Mouse (Mus musculus) limb, embryonic 12.5 days (tissue): ENCODE results near the gene Olfr1284. TPM values are rescaled to one million over a fixed set of nuclear protein-coding genes. Genes with fewer than 3 reads are reported as not detected.
"Not testable (repeated sequence)": the region's sequence is repeated elsewhere in the genome, so short reads cannot be mapped to it uniquely, and the experiment has no call there.

Experiments
- ATAC-seq: fragments of 200-750 bp; cut with Nextera tagmentation; 2 replicates; pipeline ENCODE4 v1.8.0; 2017; ENCODE audit warnings: low read depth, moderate TSS enrichment; ENCODE audit not compliant: insufficient number of reproducible peaks, insufficient read depth, low FRiP score, low TSS enrichment
- H3K27ac ChIP-seq: fragments of 300-500 bp; sonication (generic); 2 replicates; pipeline ENCODE4 v1.5.1; 2016; ENCODE audit warnings: mild to moderate bottlenecking, moderate library complexity
- H3K27me3 ChIP-seq: fragments of 300-500 bp; sonication (generic); 2 replicates; pipeline ENCODE4 v1.6.1; 2016; ENCODE audit warnings: mild to moderate bottlenecking, moderate library complexity
- H3K36me3 ChIP-seq: fragments of 300-500 bp; sonication (generic); 2 replicates; pipeline ENCODE4 v1.6.1; 2016; ENCODE audit warnings: mild to moderate bottlenecking, moderate library complexity
- H3K4me1 ChIP-seq: fragments of 300-500 bp; sonication (generic); replicated peaks from 2 replicates; pipeline ENCODE4 v1.6.1; 2016
- H3K4me2 ChIP-seq: fragments of 300-500 bp; sonication (generic); 2 replicates; pipeline ENCODE4 v1.6.1; 2016; ENCODE audit warnings: mild to moderate bottlenecking, moderate library complexity
- H3K4me3 ChIP-seq: fragments of 300-500 bp; sonication (generic); replicated peaks from 2 replicates; pipeline ENCODE4 v1.5.1; 2016; ENCODE audit warnings: mild to moderate bottlenecking
- H3K9ac ChIP-seq: fragments of 300-500 bp; sonication (generic); replicated peaks from 2 replicates; pipeline ENCODE4 v1.6.1; 2016; ENCODE audit warnings: mild to moderate bottlenecking, moderate library complexity
- H3K9me3 ChIP-seq: fragments of 300-500 bp; sonication (generic); 2 replicates; pipeline ENCODE4 v1.6.1; 2016; ENCODE audit warnings: mild to moderate bottlenecking, moderate library complexity
- WGBS: fragments of 180-500 bp; shearing (Covaris S2); methylation state at CpG from one replicate; pipeline ENCODE4 v1.1.7; 2016; 5-methylcytosine and 5-hydroxymethylcytosine counted together
- polyA plus RNA-seq: library from polyadenylated mRNA; unstranded; fragments of >200 nt; fragmentation: Nextera tagmentation; extraction: Ambion mirVana; gene quantifications from 2 replicates; pipeline ENCODE4 v1.2.1, GENCODE M21; 2016

Olfr1284 gene
- not detected in 2 replicates for polyA plus RNA-seq

DNA sequence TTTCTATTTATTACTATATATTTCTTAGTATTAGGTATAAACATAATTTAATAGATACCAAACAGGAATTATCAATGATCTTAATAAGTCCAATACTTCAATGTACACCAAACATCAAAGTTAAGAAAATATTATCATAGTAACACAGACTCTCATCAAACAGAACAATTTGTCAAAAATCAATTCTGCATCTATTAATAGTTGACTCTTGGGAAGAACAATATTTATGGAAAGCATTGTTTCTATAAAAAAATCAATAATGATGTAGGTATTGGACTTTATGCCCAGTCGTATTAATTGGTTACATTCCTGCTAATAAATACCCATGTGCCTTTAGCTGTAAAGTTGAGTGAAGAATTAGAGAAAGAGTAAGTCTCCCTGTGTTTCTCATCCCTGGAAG, at the start of gene Olfr1284:
TSS of gene Olfr1284 (plus strand) at position 301 of the 400 bp plus-strand sequence.
- no peaks in the 10 kb centered on the region for H3K9me3 ChIP-seq
- H3K36me3 ChIP-seq: no peaks in the 10 kb centered on the region
- H3K4me3 ChIP-seq: no peak within 1 kb of the TSS
- H3K27me3 ChIP-seq: no peaks in the 10 kb centered on the region
- no peak for ATAC-seq
- no peak within 1 kb of the TSS for H3K4me2 ChIP-seq
- H3K4me1 ChIP-seq: no peaks in the 10 kb centered on the region
- WGBS: 84% methylated on average over 1 of the region's 1 CpGs
- no peak within 1 kb of the TSS for H3K27ac ChIP-seq
- H3K9ac ChIP-seq: no peak within 1 kb of the TSS

DNA sequence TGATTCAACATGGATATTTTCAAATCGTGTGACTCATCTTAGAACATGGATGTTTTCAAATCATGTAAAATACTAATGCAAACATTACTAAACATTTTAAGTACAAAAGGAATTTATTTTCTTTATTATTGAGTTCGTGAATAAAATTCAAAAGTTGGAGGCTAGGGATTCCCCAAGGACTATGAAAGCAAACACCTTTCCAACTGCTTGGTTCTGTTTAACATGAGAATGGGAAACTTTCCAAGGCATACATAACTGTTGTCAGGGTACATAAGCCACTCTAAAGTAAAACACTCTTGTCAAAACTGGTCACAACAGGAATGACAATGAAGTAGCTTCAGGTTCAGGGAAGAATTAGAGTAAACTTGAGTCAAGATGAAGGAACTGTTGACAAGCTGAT, 49.1 kb upstream of the Olfr1284 start, which contains the start of gene Olfr1281:
TSS of gene Olfr1281 (plus strand) at position 301 of the 400 bp plus-strand sequence.
- Histone ChIP-seq H3K4me1 (no peaks in the 10 kb centered on the region), H3K9ac (no peak within 1 kb of the TSS), H3K27me3 (no peaks in the 10 kb centered on the region), H3K4me2 (no peak within 1 kb of the TSS), H3K36me3 (no peaks in the 10 kb centered on the region), H3K9me3 (no peaks in the 10 kb centered on the region), H3K27ac (no peak within 1 kb of the TSS), H3K4me3 (no peak within 1 kb of the TSS)
- ATAC-seq: no peak
- WGBS: 69% methylated on average over 2 of the region's 2 CpGs

DNA sequence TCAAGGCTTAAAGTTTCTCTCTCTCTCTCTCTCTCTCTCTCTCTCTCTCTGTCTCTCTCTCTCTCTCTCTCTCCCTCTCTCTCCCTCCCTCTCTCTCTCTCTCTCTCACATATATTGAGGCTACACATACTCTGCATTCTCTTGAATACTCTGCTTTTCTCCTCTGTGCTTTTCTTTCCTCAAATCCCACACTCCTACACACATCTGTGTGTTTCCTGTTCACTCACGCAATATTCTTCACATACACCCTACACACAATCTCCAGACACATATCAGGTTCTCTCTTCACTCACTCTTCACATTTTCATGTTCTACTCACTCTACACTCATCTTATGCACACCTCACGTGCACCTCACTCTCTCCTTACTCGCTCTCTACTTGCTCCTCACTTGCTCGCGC, 41.6 kb upstream of the Olfr1284 start:
- H3K27ac ChIP-seq, H3K27me3 ChIP-seq, H3K4me3 ChIP-seq, ATAC-seq, H3K9me3 ChIP-seq, H3K4me1 ChIP-seq, H3K36me3 ChIP-seq, H3K9ac ChIP-seq, H3K4me2 ChIP-seq: not testable (repeated sequence)
- WGBS: 88% methylated on average over 5 of the region's 5 CpGs

DNA sequence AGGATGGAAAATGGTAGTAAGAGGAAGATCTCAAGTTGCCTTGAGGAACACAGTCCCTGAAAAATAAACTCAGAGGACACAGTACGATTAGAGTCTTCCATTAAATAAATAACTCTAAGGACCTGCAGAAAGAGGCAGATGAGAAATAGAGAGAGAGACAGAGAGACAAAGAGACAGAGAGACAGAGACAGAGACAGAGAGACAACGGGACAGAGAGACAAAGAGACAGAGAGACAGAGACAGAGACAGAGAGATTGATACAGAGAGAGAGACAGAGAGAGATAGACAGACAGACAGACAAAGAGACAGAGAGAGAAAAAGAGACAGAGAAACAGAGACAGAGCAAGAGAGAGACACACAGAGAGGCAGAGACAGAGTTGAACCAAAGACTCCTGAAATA, 39.3 kb upstream of the Olfr1284 start, which contains the start of gene Olfr1282:
TSS of gene Olfr1282 (minus strand) at position 101 of the 400 bp plus-strand sequence.
- no peak for ATAC-seq
- Histone ChIP-seq H3K4me3 (no peak within 1 kb of the TSS), H3K4me1 (no peaks in the 10 kb centered on the region), H3K9me3 (no peaks in the 10 kb centered on the region), H3K27ac (no peak within 1 kb of the TSS), H3K36me3 (no peaks in the 10 kb centered on the region), H3K27me3 (no peaks in the 10 kb centered on the region), H3K9ac (no peak within 1 kb of the TSS), H3K4me2 (no peak within 1 kb of the TSS)
- 82% methylated on average over 2 of the region's 2 CpGs for WGBS

DNA sequence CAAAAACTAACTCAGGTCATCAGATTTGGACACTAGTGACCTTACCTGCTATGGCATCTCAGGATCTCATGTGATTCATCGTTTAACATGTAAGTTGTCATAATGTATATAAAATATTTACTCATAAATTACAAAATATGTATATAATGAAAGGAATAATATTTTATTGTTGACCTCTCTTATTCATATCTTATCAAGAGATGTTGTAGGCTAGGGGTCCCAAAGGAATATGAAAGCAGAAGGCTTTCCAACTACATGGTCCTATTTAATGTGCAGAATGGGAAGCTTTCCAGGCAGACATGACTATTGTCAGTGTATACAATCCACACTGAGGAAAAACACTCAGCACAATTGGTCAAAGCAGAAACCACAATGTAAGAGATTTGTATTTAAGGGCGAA, 8.8 kb upstream of the Olfr1284 start, which contains the start of gene Olfr1283:
TSS of gene Olfr1283 (plus strand) at position 301 of the 400 bp plus-strand sequence.
- no peak within 1 kb of the TSS for H3K4me2 ChIP-seq
- H3K36me3 ChIP-seq: no peaks in the 10 kb centered on the region
- no peaks in the 10 kb centered on the region for H3K9me3 ChIP-seq
- H3K27ac ChIP-seq: no peak within 1 kb of the TSS
- no peak within 1 kb of the TSS for H3K4me3 ChIP-seq
- 80% methylated on average over 2 of the region's 2 CpGs for WGBS
- H3K4me1 ChIP-seq: no peaks in the 10 kb centered on the region
- ATAC-seq: no peak
- H3K27me3 ChIP-seq: no peaks in the 10 kb centered on the region
- H3K9ac ChIP-seq: no peak within 1 kb of the TSS

DNA sequence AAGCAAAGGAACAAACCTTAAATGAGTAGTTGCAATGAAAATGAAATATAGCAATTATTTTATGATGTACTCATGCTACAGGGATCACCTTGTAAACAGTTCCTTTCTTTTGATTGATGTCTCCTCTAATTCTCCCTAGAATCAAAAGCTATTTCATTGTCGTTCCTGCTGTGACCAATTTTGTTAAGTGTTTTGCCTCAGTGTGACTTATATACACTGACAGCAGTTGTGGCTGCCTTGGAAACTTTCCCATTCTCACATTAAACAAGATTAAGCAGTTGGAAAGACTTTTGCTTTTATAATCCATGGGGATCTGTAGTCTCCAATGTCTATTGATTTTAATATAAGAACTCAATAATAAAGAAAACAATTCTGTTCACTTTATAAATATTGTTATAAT, 47.6 kb downstream of the Olfr1284 start, which contains the start of gene Olfr1286:
TSS of gene Olfr1286 (minus strand) at position 185 of the 400 bp plus-strand sequence.
- Histone ChIP-seq H3K4me2 (no peak within 1 kb of the TSS), H3K4me1 (no peaks in the 10 kb centered on the region), H3K27me3 (no peaks in the 10 kb centered on the region), H3K4me3 (no peak within 1 kb of the TSS), H3K9ac (no peak within 1 kb of the TSS), H3K36me3 (no peaks in the 10 kb centered on the region), H3K9me3 (no peaks in the 10 kb centered on the region), H3K27ac (no peak within 1 kb of the TSS)
- ATAC-seq: no peak
- 57% methylated on average over 1 of the region's 1 CpGs for WGBS

Other genes with a start within 250 kb of the Olfr1284 start
- not detected in 2 replicates for gene Gm15130, start 222.6 kb upstream of the Olfr1284 start, polyA plus RNA-seq
- not detected in 2 replicates for gene 4930430A15Rik, start 145.9 kb upstream of the Olfr1284 start, polyA plus RNA-seq
- gene Olfr1275, start 140.2 kb upstream of the Olfr1284 start, polyA plus RNA-seq: not detected in 2 replicates
- not detected in 2 replicates for gene Olfr1276, start 121.0 kb upstream of the Olfr1284 start, polyA plus RNA-seq
- not detected in 2 replicates for gene Olfr1277, start 101.4 kb upstream of the Olfr1284 start, polyA plus RNA-seq
- gene Olfr1278, start 85.4 kb upstream of the Olfr1284 start, polyA plus RNA-seq: not detected in 2 replicates
- not detected in 2 replicates for gene Olfr1279, start 74.9 kb upstream of the Olfr1284 start, polyA plus RNA-seq
- gene Olfr1280, start 61.5 kb upstream of the Olfr1284 start, polyA plus RNA-seq: not detected in 2 replicates
- gene Olfr1281, start 49.0 kb upstream of the Olfr1284 start, polyA plus RNA-seq: not detected in 2 replicates
- not detected in 2 replicates for gene Olfr1282, start 39.4 kb upstream of the Olfr1284 start, polyA plus RNA-seq
- not detected in 2 replicates for gene Olfr1283, start 8.7 kb upstream of the Olfr1284 start, polyA plus RNA-seq
- gene Olfr1286, start 47.6 kb downstream of the Olfr1284 start, polyA plus RNA-seq: not detected in 2 replicates
- gene Olfr1287, start 73.6 kb downstream of the Olfr1284 start, polyA plus RNA-seq: not detected in 2 replicates
- gene Olfr1288, start 98.6 kb downstream of the Olfr1284 start, polyA plus RNA-seq: not detected in 2 replicates
- gene Olfr1289, start 105.3 kb downstream of the Olfr1284 start, polyA plus RNA-seq: not detected in 2 replicates
- not detected in 2 replicates for gene Olfr1290, start 118.3 kb downstream of the Olfr1284 start, polyA plus RNA-seq
- not detected in 2 replicates for gene Olfr1291-ps1, start 121.7 kb downstream of the Olfr1284 start, polyA plus RNA-seq
- gene Olfr1293-ps, start 149.7 kb downstream of the Olfr1284 start, polyA plus RNA-seq: not detected in 2 replicates
- not detected in 2 replicates for gene Olfr1294, start 164.8 kb downstream of the Olfr1284 start, polyA plus RNA-seq
- gene Olfr1295, start 194.2 kb downstream of the Olfr1284 start, polyA plus RNA-seq: not detected in 2 replicates